Mouse (Mus musculus) central nervous system, embryonic 11.5 days (tissue): ENCODE data around the gene H2-M10.5. TPM values are rescaled to one million over a fixed set of nuclear protein-coding genes. Genes with fewer than 3 reads are reported as not detected.

Experiments used
- polyA plus RNA-seq: library from polyadenylated mRNA; depleted of rRNA; stranded (reverse); fragments of >200 nt; gene quantifications from 2 replicates; pipeline ENCODE4 v1.2.3, GENCODE M21; 2012; rRNA removed

The H2-M10.5 gene
- not detected in 2 replicates for polyA plus RNA-seq

GRCm38 (mm10) chr17:36772610-36773009, at the start of gene H2-M10.5:
Gene H2-M10.5, plus strand, starts transcription at chr17:36772910.

GRCm38 (mm10) chr17:36811871-36812270, 39.2 kb downstream of the H2-M10.5 start, which contains the start of gene H2-M10.6:
Gene H2-M10.6, plus strand, starts transcription at chr17:36812171.

Other genes starting within 250 kb of the H2-M10.5 start
- not detected in 2 replicates for gene H2-M11, start 225.8 kb upstream of the H2-M10.5 start, polyA plus RNA-seq
- not detected in 2 replicates for gene H2-M9, start 130.2 kb upstream of the H2-M10.5 start, polyA plus RNA-seq
- not detected in 2 replicates for gene H2-M1, start 100.7 kb upstream of the H2-M10.5 start, polyA plus RNA-seq
- not detected in 2 replicates for gene H2-M10.6, start 39.3 kb downstream of the H2-M10.5 start, polyA plus RNA-seq
- gene Trim26, start 64.2 kb downstream of the H2-M10.5 start, polyA plus RNA-seq: 40.5 and 46.1 TPM in 2 replicates
- gene Trim15, start 94.3 kb downstream of the H2-M10.5 start, polyA plus RNA-seq: 0.08 and 0.12 TPM in 2 replicates
- gene Trim10, start 96.7 kb downstream of the H2-M10.5 start, polyA plus RNA-seq: 8.1 and 10.7 TPM in 2 replicates
- not detected in 2 replicates for gene Trim40, start 117.2 kb downstream of the H2-M10.5 start, polyA plus RNA-seq
- not detected in 2 replicates for gene Trim31, start 125.2 kb downstream of the H2-M10.5 start, polyA plus RNA-seq
- gene Rnf39, start 170.0 kb downstream of the H2-M10.5 start, polyA plus RNA-seq: 0.15 and 0.22 TPM in 2 replicates
- gene Ppp1r11, start 178.8 kb downstream of the H2-M10.5 start, polyA plus RNA-seq: 147 and 182 TPM in 2 replicates
- gene Znrd1, start 185.6 kb downstream of the H2-M10.5 start, polyA plus RNA-seq: 62.0 and 77.5 TPM in 2 replicates
- gene Znrd1as, start 185.7 kb downstream of the H2-M10.5 start, polyA plus RNA-seq: 7.1 and 7.4 TPM in 2 replicates
- gene 2410137M14Rik, start 208.3 kb downstream of the H2-M10.5 start, polyA plus RNA-seq: 0.61 and 0.72 TPM in 2 replicates
- 8.8 and 11.2 TPM in 2 replicates for gene H2-M5, start 216.6 kb downstream of the H2-M10.5 start, polyA plus RNA-seq
- 133 and 194 TPM in 2 replicates for gene Zfp57, start 228.3 kb downstream of the H2-M10.5 start, polyA plus RNA-seq